9 mouse cellular contexts compared by ENCODE assay signal in the genomic region with DNA sequence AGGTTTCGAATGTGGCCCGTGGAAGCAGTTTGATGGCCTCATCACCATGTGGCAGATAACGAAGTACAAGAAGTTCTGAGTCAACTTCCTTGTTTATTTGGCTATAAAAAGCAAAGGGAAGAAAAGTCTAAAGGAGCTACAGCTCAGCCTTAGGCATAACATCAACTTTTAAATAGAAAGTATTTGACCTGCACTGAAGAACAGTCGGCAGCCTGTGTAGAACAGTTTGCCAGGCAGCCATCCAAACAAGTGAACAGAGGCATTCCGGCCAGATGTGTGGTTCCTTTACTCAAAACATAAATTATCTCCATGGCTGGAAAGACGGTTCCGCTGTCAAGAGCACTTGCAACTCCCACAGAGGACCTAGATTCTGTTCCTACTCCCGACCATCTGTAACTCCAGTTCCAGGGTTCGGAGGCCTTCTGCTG.
DNase-seq lines count a peak whose midpoint lies in the region; ATAC-seq and TF ChIP-seq lines count a peak whose summit lies in the region.
"Had no signal": no experiment of that assay in that cellular context is flagged by ENCODE, and none has a peak within 500 bp of the region (broad histone marks: within the 10 kb centered on the region; RNA-seq: fewer than 3 reads in every experiment).

No protein-coding gene starts in this region.

- H3K9ac ChIP-seq in kidney, embryonic 16.5 days (replicated peaks; ENCODE audit: low read length) = no peak overlapping the region
- 0 out of 2 replicates have a peak overlapping the region, but pooled peaks have one; percentile 23 for H3K9ac ChIP-seq in heart, postnatal 0 days (replicated peaks; ENCODE audit: low read depth, low read length)
- no peak overlapping the region for H3K9ac ChIP-seq in lung, embryonic 16.5 days (ENCODE audit: low read length)
- H3K9ac ChIP-seq in hindbrain, postnatal 0 days (replicated peaks; ENCODE audit: low read length) = no peak overlapping the region

- H3K27me3 ChIP-seq in kidney, embryonic 16.5 days (ENCODE audit: insufficient read depth, low read length) = no peaks in the 10 kb centered on the region
- no peaks in the 10 kb centered on the region for H3K27me3 ChIP-seq in heart, postnatal 0 days (ENCODE audit: control insufficient read depth, insufficient read depth, low read length)
- H3K27me3 ChIP-seq in lung, embryonic 16.5 days (ENCODE audit: control insufficient read depth, insufficient read depth, low read depth, low read length) = no peaks in the 10 kb centered on the region
- H3K27me3 ChIP-seq in hindbrain, postnatal 0 days (ENCODE audit: insufficient read depth, low read length) = no peaks in the 10 kb centered on the region

- WGBS in kidney, embryonic 16.5 days = 23% methylated on average over 9 of the region's 9 CpGs
- 36% methylated on average over 9 of the region's 9 CpGs for WGBS in heart, postnatal 0 days
- 38% methylated on average over 9 of the region's 9 CpGs for WGBS in lung, embryonic 16.5 days
- 76% methylated on average over 9 of the region's 9 CpGs for WGBS in hindbrain, postnatal 0 days

- no peak overlapping the region for H3K4me3 ChIP-seq in kidney, embryonic 16.5 days (ENCODE audit: low read length)
- no peak overlapping the region; the same call in 1 of the 2 replicates for H3K4me3 ChIP-seq in bone marrow macrophage, adult 2 months (ENCODE audit: insufficient read depth, low read length)
- no peak overlapping the region for H3K4me3 ChIP-seq in heart, postnatal 0 days (ENCODE audit: low read depth, low read length)
- no peak overlapping the region for H3K4me3 ChIP-seq in lung, embryonic 16.5 days (ENCODE audit: low read length)
- no peak overlapping the region for H3K4me3 ChIP-seq in hindbrain, postnatal 0 days (ENCODE audit: low read length)

- no peak overlapping the region for H3K27ac ChIP-seq in kidney, embryonic 16.5 days (ENCODE audit: low read length)
- H3K27ac ChIP-seq in bone marrow macrophage, adult 2 months (ENCODE audit: insufficient read depth, low read depth, low read length) = peak overlapping the region; percentile 88
- H3K27ac ChIP-seq in heart, postnatal 0 days (ENCODE audit: low read depth) = peak overlapping the region; percentile 49
- H3K27ac ChIP-seq in lung, embryonic 16.5 days (ENCODE audit: low read length) = peak overlapping the region; percentile 35; the same call in 1 of the 2 replicates
- H3K27ac ChIP-seq in hindbrain, postnatal 0 days = no peak overlapping the region

- H3K9me3 ChIP-seq in kidney, embryonic 16.5 days (ENCODE audit: low read length) = no peaks in the 10 kb centered on the region
- no peaks in the 10 kb centered on the region for H3K9me3 ChIP-seq in heart, postnatal 0 days (replicated peaks; ENCODE audit: control insufficient read depth, low read length)
- H3K9me3 ChIP-seq in lung, embryonic 16.5 days (ENCODE audit: control insufficient read depth, low read length) = no peaks in the 10 kb centered on the region
- H3K9me3 ChIP-seq in hindbrain, postnatal 0 days (ENCODE audit: low read length) = no peaks in the 10 kb centered on the region

- ATAC-seq in kidney, embryonic 16.5 days (ENCODE audit: low FRiP score, low TSS enrichment) = no peak
- ATAC-seq in heart, postnatal 0 days (ENCODE audit: insufficient read depth, low read depth) = no peak
- no peak for ATAC-seq in lung, embryonic 16.5 days (ENCODE audit: low read depth)
- no peak for ATAC-seq in hindbrain, postnatal 0 days
- ATAC-seq in erythroblast, adult 5-6 weeks (replicated peaks; ENCODE audit: low FRiP score, poor library complexity, severe bottlenecking) = no peak

- no peak for TF ChIP-seq CTCF in bone marrow macrophage, adult 2 months (IDR thresholded peaks at IDR 0.05; ENCODE audit: low read depth, low read length)
- TF ChIP-seq CTCF in heart, postnatal 0 days (IDR thresholded peaks at IDR 0.05; ENCODE audit: low read depth) = no peak
- TF ChIP-seq CTCF in hindbrain, postnatal 0 days (IDR thresholded peaks at IDR 0.05; ENCODE audit: low read depth) = no peak

- H3K4me1 ChIP-seq in kidney, embryonic 16.5 days (ENCODE audit: insufficient read depth, low read length) = peaks cover 21% of the 10 kb centered on the region
- H3K4me1 ChIP-seq in bone marrow macrophage, adult 2 months (ENCODE audit: control insufficient read depth, insufficient read depth, low read length) = peaks cover 37% of the 10 kb centered on the region
- peaks cover 20% of the 10 kb centered on the region for H3K4me1 ChIP-seq in heart, postnatal 0 days (ENCODE audit: control insufficient read depth, insufficient read depth)
- peaks cover 21% of the 10 kb centered on the region for H3K4me1 ChIP-seq in lung, embryonic 16.5 days (replicated peaks; ENCODE audit: control insufficient read depth, insufficient read depth, low read length)
- H3K4me1 ChIP-seq in hindbrain, postnatal 0 days (ENCODE audit: insufficient read depth, low read length) = peaks cover 14% of the 10 kb centered on the region

- no peak for TF ChIP-seq POLR2A in bone marrow macrophage, adult 2 months (IDR thresholded peaks at IDR 0.05; ENCODE audit: borderline replicate concordance, low read depth, low read length)

- peak; percentile 24 for DNase-seq in kidney, adult 11 months
- DNase-seq in heart, postnatal 0 days (ENCODE audit: low spot score) = no peak
- DNase-seq in hindbrain, postnatal 0 days (ENCODE audit: low spot score) = no peak
- no peak for DNase-seq in cerebellum, postnatal 14 days
- DNase-seq: cerebellum, postnatal 25 days had no signal

- H3K36me3 ChIP-seq in kidney, embryonic 16.5 days (ENCODE audit: insufficient read depth, low read length) = no peaks in the 10 kb centered on the region
- H3K36me3 ChIP-seq in heart, postnatal 0 days (replicated peaks; ENCODE audit: control insufficient read depth, insufficient read depth, low read length) = no peaks in the 10 kb centered on the region
- H3K36me3 ChIP-seq in lung, embryonic 16.5 days (ENCODE audit: control insufficient read depth, insufficient read depth, low read length) = no peaks in the 10 kb centered on the region
- H3K36me3 ChIP-seq in hindbrain, postnatal 0 days (ENCODE audit: insufficient read depth, low read length) = no peaks in the 10 kb centered on the region

- TF ChIP-seq EP300 in heart, postnatal 0 days (IDR thresholded peaks at IDR 0.05; ENCODE audit: low read depth) = no peak

- H3K4me2 ChIP-seq in kidney, embryonic 16.5 days (replicated peaks; ENCODE audit: low read depth, low read length) = no peak overlapping the region
- H3K4me2 ChIP-seq in heart, postnatal 0 days (ENCODE audit: low read depth, low read length) = no peak overlapping the region
- H3K4me2 ChIP-seq in lung, embryonic 16.5 days (ENCODE audit: low read depth, low read length) = no peak overlapping the region
- no peak overlapping the region for H3K4me2 ChIP-seq in hindbrain, postnatal 0 days (ENCODE audit: low read depth, low read length)

Comparison
In these comparisons a context has a peak if more than half of its experiments do, and no peak if none do; other contexts are left out.
1. H3K27ac ChIP-seq: peak in bone marrow macrophage, adult 2 months (single experiment), heart, postnatal 0 days (single experiment) and lung, embryonic 16.5 days (single experiment); none in kidney, embryonic 16.5 days (single experiment) and hindbrain, postnatal 0 days (single experiment).